In the genomic region with DNA sequence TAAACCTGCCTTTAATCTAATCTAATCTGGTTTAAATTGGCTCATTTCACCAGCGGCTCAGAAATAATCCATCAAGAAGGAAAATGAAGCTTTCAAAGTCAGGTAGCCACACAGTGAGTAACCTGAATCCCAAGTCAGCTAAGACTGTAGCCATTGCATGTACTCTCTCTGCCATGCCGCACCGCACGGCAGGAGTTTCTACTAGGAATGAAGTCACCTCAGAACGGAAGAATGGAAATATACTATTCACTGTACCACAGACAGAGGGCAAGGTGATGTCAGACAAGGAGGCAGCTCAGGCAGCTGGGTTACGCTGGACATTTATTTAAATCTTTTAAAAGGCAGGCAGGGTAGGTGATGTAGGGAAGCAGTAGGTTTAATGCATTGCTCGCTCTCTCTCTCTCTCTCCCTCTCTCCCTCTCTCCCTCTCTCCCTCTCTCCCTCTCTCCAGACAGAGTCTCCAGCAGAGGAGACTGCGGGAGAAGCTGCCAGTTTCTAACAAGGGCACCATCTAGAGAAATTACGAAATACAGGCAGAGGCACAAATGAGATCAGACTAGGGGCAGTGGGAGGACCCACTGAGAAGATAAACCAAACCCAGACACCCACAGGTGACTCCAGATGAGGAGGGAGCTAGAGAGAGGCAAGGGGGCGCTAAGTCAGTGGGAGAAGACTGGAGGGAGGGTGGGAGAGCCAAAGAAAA, we compare ENCODE assay signal across 24 mouse cellular contexts. TPM values are rescaled to one million over a fixed set of nuclear protein-coding genes. Genes with fewer than 3 reads are reported as not detected.
DNase-seq lines count a peak whose midpoint lies in the region; ATAC-seq and TF ChIP-seq lines count a peak whose summit lies in the region.
"Had no signal": no experiment of that assay in that cellular context is flagged by ENCODE, and none has a peak within 500 bp of the region (broad histone marks: within the 10 kb centered on the region; RNA-seq: fewer than 3 reads in every experiment).

No protein-coding gene starts in this region.

- peaks cover 94% of the 10 kb centered on the region for H3K4me1 ChIP-seq in liver, embryonic 12.5 days
- 0 out of 2 replicates have a peak, but pooled peaks cover 3% of the 10 kb centered on the region for H3K4me1 ChIP-seq in liver, postnatal 0 days (ENCODE audit: insufficient read depth)
- H3K4me1 ChIP-seq: embryonic facial prominence, embryonic 12.5 days; embryonic facial prominence, embryonic 15.5 days; forebrain, embryonic 12.5 days; forebrain, embryonic 15.5 days had no signal

- 0 out of 2 replicates have a peak overlapping the region, but pooled peaks have one; percentile 13 for H3K27ac ChIP-seq in liver, embryonic 12.5 days
- H3K27ac ChIP-seq in liver, postnatal 0 days (ENCODE audit: low read depth), result no peak overlapping the region
- H3K27ac ChIP-seq: embryonic facial prominence, embryonic 12.5 days; embryonic facial prominence, embryonic 15.5 days; forebrain, embryonic 12.5 days; forebrain, embryonic 15.5 days; hindbrain, embryonic 13.5 days had no signal

- DNase-seq in cerebellum, adult 9-10 months, result peak; percentile 65
- DNase-seq in cerebellum, adult 8-10 months, result no peak
- DNase-seq in frontal cortex, postnatal 14 days (ENCODE audit: low spot score in 2 of 2), result no peak
- no peak for DNase-seq in liver, postnatal 0 days
- peak; percentile 60 for DNase-seq in brain, adult 2 months (ENCODE audit: low read depth, low spot score)
- DNase-seq in thymus, postnatal 14 days, result no peak
- DNase-seq: adrenal gland, adult 2 months; adrenal gland, postnatal 14 days; cerebellum, adult 9-11 months; gastrocnemius, postnatal 14 days; heart, adult 11 months; kidney, adult 18-20 months had no signal

- 0 out of 2 replicates have a peak overlapping the region, but pooled peaks have one; percentile 9 for H3K9ac ChIP-seq in liver, embryonic 12.5 days
- no peak overlapping the region for H3K9ac ChIP-seq in liver, postnatal 0 days (replicated peaks)
- H3K9ac ChIP-seq: embryonic facial prominence, embryonic 12.5 days; embryonic facial prominence, embryonic 15.5 days; forebrain, embryonic 12.5 days; forebrain, embryonic 15.5 days; hindbrain, embryonic 13.5 days had no signal

- TF ChIP-seq CTCF in liver, postnatal 0 days (IDR thresholded peaks at IDR 0.05; ENCODE audit: low read depth), result no peak

- H3K27me3 ChIP-seq in liver, embryonic 12.5 days (replicated peaks), result no peaks in the 10 kb centered on the region
- H3K27me3 ChIP-seq in liver, postnatal 0 days (ENCODE audit: insufficient read depth, low read length), result no peaks in the 10 kb centered on the region
- H3K27me3 ChIP-seq: embryonic facial prominence, embryonic 12.5 days; embryonic facial prominence, embryonic 15.5 days; forebrain, embryonic 15.5 days; hindbrain, embryonic 13.5 days had no signal

- H3K36me3 ChIP-seq in liver, embryonic 12.5 days, result peaks cover 53% of the 10 kb centered on the region
- H3K36me3 ChIP-seq in liver, postnatal 0 days (replicated peaks; ENCODE audit: insufficient read depth, low read length), result peaks cover 10% of the 10 kb centered on the region; the same call in 1 of the 2 replicates
- H3K36me3 ChIP-seq: embryonic facial prominence, embryonic 12.5 days; embryonic facial prominence, embryonic 15.5 days; forebrain, embryonic 12.5 days; forebrain, embryonic 15.5 days; hindbrain, embryonic 13.5 days had no signal

- no peak overlapping the region for H3K4me3 ChIP-seq in liver, embryonic 12.5 days
- no peak overlapping the region for H3K4me3 ChIP-seq in liver, postnatal 0 days (ENCODE audit: low read depth, low read length)
- H3K4me3 ChIP-seq: embryonic facial prominence, embryonic 12.5 days; embryonic facial prominence, embryonic 15.5 days; forebrain, embryonic 12.5 days; forebrain, embryonic 15.5 days; hindbrain, embryonic 13.5 days had no signal

- H3K9me3 ChIP-seq in liver, embryonic 12.5 days (replicated peaks), result no peaks in the 10 kb centered on the region
- no peaks in the 10 kb centered on the region for H3K9me3 ChIP-seq in liver, postnatal 0 days (ENCODE audit: low read length)
- H3K9me3 ChIP-seq: embryonic facial prominence, embryonic 12.5 days; embryonic facial prominence, embryonic 15.5 days; forebrain, embryonic 12.5 days; forebrain, embryonic 15.5 days; hindbrain, embryonic 13.5 days had no signal

- WGBS in liver, embryonic 12.5 days (ENCODE audit: insufficient replicate concordance), result 80% methylated on average over 10 of the region's 10 CpGs
- WGBS in liver, postnatal 0 days (ENCODE audit: insufficient replicate concordance), result 80% methylated on average over 10 of the region's 10 CpGs

- TF ChIP-seq EP300 in liver, postnatal 0 days (IDR thresholded peaks at IDR 0.05; ENCODE audit: low read depth), result no peak

- peak overlapping the region; percentile 9; the same call in 1 of the 2 replicates for H3K4me2 ChIP-seq in liver, embryonic 12.5 days
- H3K4me2 ChIP-seq in liver, postnatal 0 days (ENCODE audit: low read depth, low read length), result no peak overlapping the region
- H3K4me2 ChIP-seq: embryonic facial prominence, embryonic 12.5 days; embryonic facial prominence, embryonic 15.5 days; forebrain, embryonic 12.5 days; forebrain, embryonic 15.5 days; heart, embryonic 11.5 days; hindbrain, embryonic 13.5 days had no signal

- ATAC-seq in frontal cortex, adult (ENCODE audit: low TSS enrichment), result 0 out of 2 replicates have a peak, but pooled peaks have one; percentile 20
- no peak for ATAC-seq in liver, embryonic 12.5 days
- ATAC-seq in liver, postnatal 0 days, result no peak
- ATAC-seq: CD4-positive, CD25-positive, alpha-beta regulatory T cell, adult 4 months; forebrain, embryonic 15.5 days; hindbrain, embryonic 16.5 days; inflammation-experienced regulatory T-cells, adult 6 months; intestine, embryonic 16.5 days had no signal

RNA-seq across cellular contexts. Expression of a gene that starts 22.7 kb away (rescaled TPM):
- polyA plus RNA-seq in liver, embryonic 12.5 days (2016; fragmentation: Nextera tagmentation; extraction: Ambion mirVana), result 83.5 and 94.6 TPM in 2 replicates
- polyA plus RNA-seq in liver, postnatal 0 days (2015; fragmentation: Nextera tagmentation; extraction: Ambion mirVana), result 11.9 and 14.8 TPM in 2 replicates

Comparison
In these comparisons a context has a peak if more than half of its experiments do, and no peak if none do; other contexts are left out.
1. DNase-seq: peak in cerebellum, adult 9-10 months (single experiment) and brain, adult 2 months (single experiment); none in cerebellum, adult 8-10 months (single experiment), frontal cortex, postnatal 14 days (0 of 2), liver, postnatal 0 days (single experiment) and thymus, postnatal 14 days (single experiment).